Mouse (Mus musculus): ENCODE measurements around the gene Gdpgp1. TPM values are rescaled to one million over a fixed set of nuclear protein-coding genes. Genes with fewer than 3 reads are reported as not detected.

Gdpgp1 gene
- polyA plus RNA-seq, 1 experiment from 2014 or later: 1.6 TPM

DNA sequence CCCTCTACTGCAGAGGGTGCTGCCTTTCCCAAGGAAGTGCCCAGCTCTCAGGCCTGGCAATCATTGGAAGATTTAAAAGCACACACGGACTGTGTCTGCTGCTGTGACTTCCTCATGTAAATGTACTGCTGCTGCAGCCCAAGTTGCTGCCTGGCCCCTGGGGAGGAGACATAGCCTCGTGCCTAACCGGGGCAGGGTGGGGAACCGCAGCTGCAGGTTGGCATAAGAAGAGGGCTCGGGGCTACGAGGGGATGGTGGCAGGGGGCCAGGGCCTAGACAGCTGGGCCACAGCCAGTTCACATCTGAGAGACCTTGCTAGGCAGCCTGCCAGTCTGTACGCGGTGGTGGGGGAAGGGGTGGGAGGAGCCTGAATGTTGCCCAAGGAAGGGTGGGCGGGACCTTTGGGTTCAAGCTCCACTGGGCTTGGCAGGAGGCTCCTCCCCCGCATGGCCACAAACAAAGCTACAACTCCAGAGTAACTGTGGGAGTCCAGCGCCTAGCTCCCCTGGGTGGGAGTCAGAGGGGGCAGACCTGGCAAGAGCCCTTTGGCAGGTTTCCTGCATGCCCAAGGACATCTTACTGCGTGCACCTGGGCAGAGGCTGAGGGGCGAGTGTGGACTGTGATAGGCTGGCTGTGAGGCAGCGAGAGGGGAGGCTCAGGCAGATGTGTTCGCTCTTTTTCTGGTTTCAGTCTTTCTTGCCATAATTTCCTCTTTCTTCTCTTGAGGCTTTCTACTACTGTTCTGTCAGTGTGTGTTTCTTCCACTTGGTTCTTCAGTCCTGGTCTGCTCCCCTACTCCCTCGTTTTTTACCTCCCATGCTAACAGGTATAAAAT is 40.2 kb upstream of the Gdpgp1 start:
- 4% methylated on average over 16 of the region's 16 CpGs for WGBS (ENCODE audit: insufficient replicate concordance)
- TF ChIP-seq EP300 (IDR thresholded peaks at IDR 0.05; ENCODE audit: low read depth) (no peak), CTCF (IDR thresholded peaks at IDR 0.05; ENCODE audit: low read depth) (peak; percentile 21; the same call in 1 of the 2 replicates)
- Histone ChIP-seq H3K4me3 (ENCODE audit: low read depth, low read length) (peak overlapping the region; percentile 33), H3K9ac (replicated peaks) (peak overlapping the region; percentile 7), H3K4me1 (ENCODE audit: insufficient read depth) (peaks cover 65% of the 10 kb centered on the region), H3K27ac (ENCODE audit: low read depth) (peak overlapping the region; percentile 86), H3K9me3 (ENCODE audit: low read length) (no peaks in the 10 kb centered on the region), H3K4me2 (ENCODE audit: low read depth, low read length) (peak overlapping the region; percentile 71), H3K36me3 (replicated peaks; ENCODE audit: insufficient read depth, low read length) (no peaks in the 10 kb centered on the region), H3K27me3 (ENCODE audit: insufficient read depth, low read length) (no peaks in the 10 kb centered on the region)
- ATAC-seq (peak; percentile 90), DNase-seq (peak; percentile 95)

DNA sequence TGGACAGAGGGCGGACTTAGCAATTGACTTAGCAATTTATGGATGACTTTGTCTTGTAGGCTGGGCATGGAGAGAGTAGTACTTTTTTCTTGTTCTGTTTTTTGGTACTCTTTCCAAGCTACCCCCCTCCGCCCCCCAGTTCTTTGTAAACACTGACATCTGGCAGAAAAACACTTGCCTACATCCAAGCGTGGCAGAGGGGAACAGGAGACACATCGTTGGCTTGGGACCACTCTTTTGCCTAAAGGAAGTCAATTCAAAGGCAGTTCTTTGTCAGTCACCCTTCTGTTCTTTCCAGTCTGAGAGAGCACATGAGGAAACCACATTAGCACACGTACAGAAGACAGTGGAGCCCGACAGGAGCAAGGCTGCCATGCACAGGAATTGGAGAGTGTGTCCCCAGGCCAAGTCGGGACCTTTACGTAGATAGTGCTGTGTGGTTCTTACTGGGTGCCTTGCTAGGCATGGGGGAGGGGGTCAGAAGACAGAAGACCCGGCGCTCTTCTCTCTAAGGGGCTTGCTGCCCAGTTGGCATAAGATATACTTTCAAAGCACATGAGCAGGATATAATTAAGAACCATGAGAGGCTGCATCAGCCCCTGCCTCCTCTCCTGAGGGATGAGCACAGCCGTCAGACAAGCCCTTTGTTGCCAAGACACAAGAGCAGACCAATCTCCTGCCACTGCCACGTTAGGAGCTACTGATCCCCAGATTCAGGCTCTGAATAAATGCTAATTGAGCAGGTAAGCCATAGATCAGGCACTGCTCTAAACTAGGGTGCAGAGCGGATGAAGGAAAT is 38.5 kb upstream of the Gdpgp1 start:
- H3K27me3 ChIP-seq (ENCODE audit: insufficient read depth, low read length): no peaks in the 10 kb centered on the region
- peaks cover 65% of the 10 kb centered on the region for H3K4me1 ChIP-seq (ENCODE audit: insufficient read depth)
- DNase-seq (no peak), ATAC-seq (no peak)
- no peak overlapping the region for H3K4me3 ChIP-seq (ENCODE audit: low read depth, low read length)
- 67% methylated on average over 13 of the region's 13 CpGs for WGBS (ENCODE audit: insufficient replicate concordance)
- no peak overlapping the region; the same call in 1 of the 2 replicates for H3K4me2 ChIP-seq (ENCODE audit: low read depth, low read length)
- no peak overlapping the region; the same call in 1 of the 2 replicates for H3K9ac ChIP-seq (replicated peaks)
- peak overlapping the region; percentile 86 for H3K27ac ChIP-seq (ENCODE audit: low read depth)
- H3K9me3 ChIP-seq (ENCODE audit: low read length): no peaks in the 10 kb centered on the region
- no peaks in the 10 kb centered on the region for H3K36me3 ChIP-seq (replicated peaks; ENCODE audit: insufficient read depth, low read length)
- TF ChIP-seq CTCF (IDR thresholded peaks at IDR 0.05; ENCODE audit: low read depth): no peak
- no peak for TF ChIP-seq EP300 (IDR thresholded peaks at IDR 0.05; ENCODE audit: low read depth)

DNA sequence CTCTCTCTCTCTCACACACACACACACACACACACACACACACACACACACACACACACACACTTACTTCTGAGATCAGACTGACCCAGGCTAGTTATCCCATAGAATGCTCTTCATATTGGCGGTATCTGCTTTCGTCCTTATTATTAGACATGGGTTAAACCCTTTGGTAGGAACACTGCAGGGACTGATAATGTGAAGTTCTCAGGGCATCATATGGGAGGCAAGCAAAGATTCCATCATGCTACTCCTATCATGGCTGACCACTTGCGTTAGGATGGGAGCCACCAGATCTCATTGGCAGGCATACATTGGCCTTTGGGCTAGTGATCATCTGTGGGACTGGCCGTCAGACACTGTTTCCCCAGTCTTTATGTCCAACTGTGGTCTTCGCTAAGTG is 37.5 kb upstream of the Gdpgp1 start:
- Histone ChIP-seq H3K36me3 (replicated peaks; ENCODE audit: insufficient read depth, low read length) (no peaks in the 10 kb centered on the region), H3K4me1 (ENCODE audit: insufficient read depth) (peaks cover 69% of the 10 kb centered on the region), H3K9me3 (ENCODE audit: low read length) (no peaks in the 10 kb centered on the region), H3K27me3 (ENCODE audit: insufficient read depth, low read length) (no peaks in the 10 kb centered on the region), H3K27ac (ENCODE audit: low read depth) (peak overlapping the region; percentile 86; the same call in 1 of the 2 replicates), H3K4me3 (ENCODE audit: low read depth, low read length) (no peak overlapping the region), H3K9ac (replicated peaks) (no peak overlapping the region), H3K4me2 (ENCODE audit: low read depth, low read length) (peak overlapping the region; percentile 51)
- ATAC-seq (no peak), DNase-seq (no peak)
- peak; percentile 89 for TF ChIP-seq EP300 (IDR thresholded peaks at IDR 0.05; ENCODE audit: low read depth)
- TF ChIP-seq CTCF (IDR thresholded peaks at IDR 0.05; ENCODE audit: low read depth): no peak
- WGBS (ENCODE audit: insufficient replicate concordance): 70% methylated on average over 5 of the region's 5 CpGs

DNA sequence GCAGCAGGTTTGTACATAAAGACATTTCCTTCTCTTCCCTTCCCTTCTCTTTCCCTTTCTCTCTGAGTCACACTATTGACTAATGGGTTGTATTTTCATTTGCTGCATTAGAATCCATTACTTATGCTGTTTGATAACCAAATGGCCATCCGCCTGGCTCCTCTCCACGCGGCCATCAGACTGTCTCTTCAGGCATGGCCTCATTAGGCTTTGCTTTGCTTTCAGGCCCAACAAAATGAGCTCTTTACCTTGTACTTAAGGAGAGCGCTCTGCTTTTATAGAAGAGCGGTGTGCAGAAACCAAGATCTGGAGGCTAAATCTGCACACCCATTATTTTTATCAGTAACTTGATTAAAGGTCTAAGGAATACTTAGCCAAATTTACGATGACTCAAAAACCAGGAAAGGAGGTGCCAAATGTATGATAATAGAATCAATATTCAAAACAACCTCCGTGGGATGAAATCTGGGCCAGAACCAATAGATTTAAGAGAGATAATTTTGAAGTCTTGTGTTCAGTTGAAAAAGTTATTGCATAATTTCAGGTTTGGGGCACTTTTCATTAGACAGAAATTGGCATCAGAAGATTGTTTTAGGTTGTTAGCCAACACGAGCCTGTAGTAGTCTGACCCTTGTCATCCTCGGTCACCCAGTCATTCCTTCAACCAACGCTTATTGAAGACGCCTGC is 36.9 kb upstream of the Gdpgp1 start:
- no peak overlapping the region for H3K4me3 ChIP-seq (ENCODE audit: low read depth, low read length)
- no peaks in the 10 kb centered on the region for H3K27me3 ChIP-seq (ENCODE audit: insufficient read depth, low read length)
- H3K4me1 ChIP-seq (ENCODE audit: insufficient read depth): peaks cover 70% of the 10 kb centered on the region
- no peaks in the 10 kb centered on the region for H3K36me3 ChIP-seq (replicated peaks; ENCODE audit: insufficient read depth, low read length)
- WGBS (ENCODE audit: insufficient replicate concordance): 79% methylated on average over 10 of the region's 11 CpGs
- H3K9ac ChIP-seq (replicated peaks): no peak overlapping the region; the same call in 1 of the 2 replicates
- H3K4me2 ChIP-seq (ENCODE audit: low read depth, low read length): peak overlapping the region; percentile 51
- ATAC-seq: no peak
- no peaks in the 10 kb centered on the region for H3K9me3 ChIP-seq (ENCODE audit: low read length)
- peak overlapping the region; percentile 86; the same call in 1 of the 2 replicates for H3K27ac ChIP-seq (ENCODE audit: low read depth)
- DNase-seq: no peak
- TF ChIP-seq CTCF (IDR thresholded peaks at IDR 0.05; ENCODE audit: low read depth): no peak
- TF ChIP-seq EP300 (IDR thresholded peaks at IDR 0.05; ENCODE audit: low read depth): no peak

DNA sequence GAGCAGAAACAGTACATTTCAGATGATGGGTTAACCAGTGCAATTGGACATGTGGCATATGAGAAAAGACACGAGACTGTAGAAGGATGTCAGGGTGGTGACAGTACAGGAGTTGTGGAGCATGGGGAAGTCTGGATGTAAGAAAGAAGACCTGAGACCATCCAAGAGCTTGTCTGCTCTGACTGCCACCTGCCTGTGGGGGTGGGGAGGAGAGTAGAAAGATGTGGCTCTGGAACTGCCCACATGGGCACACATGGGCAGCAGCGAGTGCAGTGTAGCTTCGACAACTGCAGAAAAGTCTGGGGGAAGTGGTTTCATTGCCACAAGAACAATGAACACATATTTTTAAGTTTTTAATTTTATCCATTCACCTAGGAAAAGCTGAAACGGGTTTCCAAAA is 35.3 kb upstream of the Gdpgp1 start:
- no peaks in the 10 kb centered on the region for H3K9me3 ChIP-seq (ENCODE audit: low read length)
- WGBS (ENCODE audit: insufficient replicate concordance): 19% methylated on average over 4 of the region's 4 CpGs
- H3K4me3 ChIP-seq (ENCODE audit: low read depth, low read length): peak overlapping the region; percentile 87
- TF ChIP-seq EP300 (IDR thresholded peaks at IDR 0.05; ENCODE audit: low read depth): no peak
- TF ChIP-seq CTCF (IDR thresholded peaks at IDR 0.05; ENCODE audit: low read depth): peak; percentile 39
- ATAC-seq (no peak), DNase-seq (peak; percentile 53)
- peak overlapping the region; percentile 93 for H3K27ac ChIP-seq (ENCODE audit: low read depth)
- H3K4me2 ChIP-seq (ENCODE audit: low read depth, low read length): peak overlapping the region; percentile 90
- H3K9ac ChIP-seq (replicated peaks): peak overlapping the region; percentile 90
- peaks cover 71% of the 10 kb centered on the region for H3K4me1 ChIP-seq (ENCODE audit: insufficient read depth)
- no peaks in the 10 kb centered on the region for H3K27me3 ChIP-seq (ENCODE audit: insufficient read depth, low read length)
- H3K36me3 ChIP-seq (replicated peaks; ENCODE audit: insufficient read depth, low read length): peaks cover 12% of the 10 kb centered on the region

Data from liver, postnatal 0 days (tissue).